Mouse (Mus musculus): Measurements from ENCODE around the gene Grip1. TPM values are rescaled to one million over a fixed set of nuclear protein-coding genes. Genes with fewer than 3 reads are reported as not detected.

Gene Grip1
- 4.3 TPM in 2 replicates for polyA plus RNA-seq (2014; fragmentation: Nextera tagmentation; extraction: Ambion mirVana)

DNA sequence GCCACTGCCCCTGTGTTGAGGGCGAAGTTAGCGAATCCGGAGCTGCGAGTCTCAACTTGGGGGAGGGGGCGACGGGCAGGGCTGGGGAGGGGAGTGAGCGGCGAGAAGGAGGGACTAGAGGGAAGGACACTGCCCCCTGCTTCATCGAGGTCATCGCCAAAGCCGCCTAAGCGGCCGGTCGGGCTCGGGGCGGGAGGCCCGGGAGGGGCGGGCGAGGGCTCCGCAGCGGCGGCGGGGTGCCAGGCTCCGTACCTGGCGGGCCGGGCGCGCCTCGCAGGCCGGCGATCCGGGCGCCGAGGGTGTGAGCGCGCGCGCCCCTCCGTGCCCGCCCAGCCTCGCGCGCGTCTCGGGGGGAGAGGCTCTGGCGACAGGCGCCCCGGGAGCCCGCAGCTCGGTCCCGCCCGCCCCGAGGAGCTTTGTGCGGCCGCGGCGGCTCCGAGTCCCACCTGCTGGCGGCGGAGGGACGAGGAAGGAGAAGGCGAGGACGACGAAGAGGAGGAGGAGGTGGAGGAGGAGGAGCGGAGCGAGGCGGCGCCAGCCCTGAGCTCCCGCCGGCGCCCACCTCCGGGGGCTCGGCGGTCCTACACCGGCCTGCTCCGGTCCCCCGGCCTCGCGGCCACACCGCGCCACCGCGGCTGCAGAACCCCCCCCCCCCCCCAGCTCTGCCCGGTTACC lies at the start of gene Grip1:
Grip1 (plus strand) TSS at position 400 of the 675 bp plus-strand sequence.
- Histone ChIP-seq H3K4me3 (ENCODE audit: low read depth, low read length) (peak within 1 kb of the TSS; percentile 68), H3K9ac (replicated peaks; ENCODE audit: low read depth, low read length) (peak within 1 kb of the TSS; percentile 64), H3K4me1 (ENCODE audit: control insufficient read depth, insufficient read depth, low read length) (peaks cover 5% of the 10 kb centered on the region; the same call in 1 of the 2 replicates), H3K4me2 (replicated peaks; ENCODE audit: low read depth, low read length) (peak within 1 kb of the TSS; percentile 97), H3K27ac (ENCODE audit: low read length) (peak within 1 kb of the TSS; percentile 52; the same call in 1 of the 2 replicates), H3K36me3 (ENCODE audit: control insufficient read depth, insufficient read depth, low read length) (no peaks in the 10 kb centered on the region), H3K27me3 (ENCODE audit: control insufficient read depth, insufficient read depth, low read length) (no peaks in the 10 kb centered on the region), H3K9me3 (ENCODE audit: control insufficient read depth, low read depth, low read length) (no peaks in the 10 kb centered on the region)
- under 1% methylated on average over 55 of the region's 84 CpGs for WGBS
- peak; percentile 83 for ATAC-seq (ENCODE audit: insufficient number of reproducible peaks, insufficient read depth, low FRiP score, low read depth)

DNA sequence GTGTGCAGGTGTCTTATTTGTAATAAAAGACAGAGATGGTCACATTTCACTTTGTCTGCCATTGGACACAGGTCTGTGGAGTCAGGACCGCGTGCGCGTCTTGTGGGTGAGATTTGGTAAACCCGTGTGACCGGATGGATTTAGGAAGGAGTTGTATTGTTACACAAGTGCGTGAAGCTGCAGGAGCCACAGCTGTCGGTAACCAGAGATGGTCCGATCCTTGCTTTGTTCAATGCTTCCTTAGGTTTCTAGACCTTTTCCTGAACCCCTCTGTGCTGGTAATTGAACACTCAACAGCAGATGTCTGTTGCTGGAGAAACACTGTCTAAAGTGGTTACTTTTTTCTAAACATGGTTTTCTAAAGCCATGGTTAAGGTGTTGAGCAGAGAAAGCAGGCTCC lies 48.5 kb upstream of the Grip1 start:
- 92% methylated on average over 9 of the region's 9 CpGs for WGBS
- no peaks in the 10 kb centered on the region for H3K36me3 ChIP-seq (ENCODE audit: control insufficient read depth, insufficient read depth, low read length)
- H3K27ac ChIP-seq (ENCODE audit: low read length), result no peak overlapping the region
- no peak overlapping the region for H3K4me2 ChIP-seq (replicated peaks; ENCODE audit: low read depth, low read length)
- no peak for ATAC-seq (ENCODE audit: insufficient number of reproducible peaks, insufficient read depth, low FRiP score, low read depth)
- no peaks in the 10 kb centered on the region for H3K9me3 ChIP-seq (ENCODE audit: control insufficient read depth, low read depth, low read length)
- H3K9ac ChIP-seq (replicated peaks; ENCODE audit: low read depth, low read length), result no peak overlapping the region
- no peak overlapping the region for H3K4me3 ChIP-seq (ENCODE audit: low read depth, low read length)
- H3K4me1 ChIP-seq (ENCODE audit: control insufficient read depth, insufficient read depth, low read length), result no peaks in the 10 kb centered on the region
- H3K27me3 ChIP-seq (ENCODE audit: control insufficient read depth, insufficient read depth, low read length), result no peaks in the 10 kb centered on the region

DNA sequence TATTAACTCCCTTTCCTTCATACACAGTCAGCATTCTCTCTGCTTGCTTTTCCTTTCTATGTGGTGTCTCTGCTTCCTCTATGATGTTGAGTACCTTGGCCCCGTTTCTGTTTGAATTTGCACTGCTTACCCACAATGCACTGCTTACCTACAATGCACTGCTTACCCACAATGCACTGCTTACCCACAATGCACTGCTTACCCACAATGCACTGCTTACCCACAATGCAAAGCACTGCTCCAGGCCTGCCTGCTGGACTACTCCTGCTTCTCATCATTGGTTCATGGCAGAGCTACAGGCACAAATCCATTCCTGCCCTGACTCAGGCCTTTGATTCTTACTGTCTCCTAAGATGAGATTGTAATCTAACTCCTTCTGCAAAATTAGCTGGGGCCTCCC lies 48.0 kb upstream of the Grip1 start:
- H3K36me3 ChIP-seq (ENCODE audit: control insufficient read depth, insufficient read depth, low read length), result no peaks in the 10 kb centered on the region
- no peak overlapping the region for H3K4me3 ChIP-seq (ENCODE audit: low read depth, low read length)
- H3K4me1 ChIP-seq (ENCODE audit: control insufficient read depth, insufficient read depth, low read length), result no peaks in the 10 kb centered on the region
- WGBS, result 76% methylated on average over 1 of the region's 1 CpGs
- H3K9me3 ChIP-seq (ENCODE audit: control insufficient read depth, low read depth, low read length), result no peaks in the 10 kb centered on the region
- no peak overlapping the region for H3K27ac ChIP-seq (ENCODE audit: low read length)
- ATAC-seq (ENCODE audit: insufficient number of reproducible peaks, insufficient read depth, low FRiP score, low read depth), result no peak
- no peaks in the 10 kb centered on the region for H3K27me3 ChIP-seq (ENCODE audit: control insufficient read depth, insufficient read depth, low read length)
- no peak overlapping the region for H3K4me2 ChIP-seq (replicated peaks; ENCODE audit: low read depth, low read length)
- no peak overlapping the region for H3K9ac ChIP-seq (replicated peaks; ENCODE audit: low read depth, low read length)

DNA sequence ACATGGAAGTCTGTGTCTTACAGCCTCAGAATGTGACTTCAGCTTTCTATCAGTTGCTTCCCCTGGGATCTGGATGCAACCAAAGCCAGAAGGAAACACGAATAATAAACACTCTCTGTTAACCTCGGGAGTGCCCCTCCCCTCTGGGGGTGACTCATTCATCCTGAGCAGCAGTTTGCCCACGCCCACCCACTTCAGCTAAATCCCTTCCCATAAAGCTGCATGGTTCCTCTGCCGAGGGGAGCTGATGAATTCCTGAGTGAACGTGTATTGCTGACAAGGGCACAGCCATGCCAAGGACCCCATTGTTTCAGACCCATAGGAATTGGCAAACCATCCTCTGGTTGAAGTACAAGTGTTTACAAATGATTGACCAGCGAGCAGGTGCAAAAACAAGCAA lies 45.3 kb upstream of the Grip1 start:
- H3K27me3 ChIP-seq (ENCODE audit: control insufficient read depth, insufficient read depth, low read length), result no peaks in the 10 kb centered on the region
- no peak overlapping the region for H3K9ac ChIP-seq (replicated peaks; ENCODE audit: low read depth, low read length)
- H3K4me1 ChIP-seq (ENCODE audit: control insufficient read depth, insufficient read depth, low read length), result no peaks in the 10 kb centered on the region
- H3K36me3 ChIP-seq (ENCODE audit: control insufficient read depth, insufficient read depth, low read length), result no peaks in the 10 kb centered on the region
- ATAC-seq (ENCODE audit: insufficient number of reproducible peaks, insufficient read depth, low FRiP score, low read depth), result no peak
- no peak overlapping the region for H3K4me3 ChIP-seq (ENCODE audit: low read depth, low read length)
- 22% methylated on average over 6 of the region's 6 CpGs for WGBS
- no peak overlapping the region for H3K4me2 ChIP-seq (replicated peaks; ENCODE audit: low read depth, low read length)
- no peaks in the 10 kb centered on the region for H3K9me3 ChIP-seq (ENCODE audit: control insufficient read depth, low read depth, low read length)
- H3K27ac ChIP-seq (ENCODE audit: low read length), result no peak overlapping the region

DNA sequence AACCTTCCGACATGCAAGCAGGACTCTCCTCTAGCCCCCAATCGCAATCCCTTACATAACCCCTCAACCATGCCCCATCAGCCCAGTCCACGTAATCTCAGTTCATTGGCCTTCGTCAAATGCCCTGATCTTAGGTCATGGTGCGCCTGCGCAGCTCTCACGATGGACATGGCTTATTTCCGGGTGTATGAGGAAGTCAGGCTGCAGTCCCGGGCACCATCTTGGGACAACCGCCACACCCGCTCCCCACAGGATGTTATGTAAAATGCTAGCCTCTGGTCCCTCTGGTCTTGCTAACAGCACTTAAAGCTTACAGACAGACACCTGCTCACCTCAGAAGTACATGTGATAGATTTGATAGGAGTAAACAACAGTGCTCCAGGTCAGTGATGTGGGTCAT lies 40.4 kb upstream of the Grip1 start:
- H3K27me3 ChIP-seq (ENCODE audit: control insufficient read depth, insufficient read depth, low read length), result no peaks in the 10 kb centered on the region
- no peak for ATAC-seq (ENCODE audit: insufficient number of reproducible peaks, insufficient read depth, low FRiP score, low read depth)
- no peak overlapping the region for H3K27ac ChIP-seq (ENCODE audit: low read length)
- H3K4me3 ChIP-seq (ENCODE audit: low read depth, low read length), result no peak overlapping the region
- no peaks in the 10 kb centered on the region for H3K36me3 ChIP-seq (ENCODE audit: control insufficient read depth, insufficient read depth, low read length)
- H3K4me2 ChIP-seq (replicated peaks; ENCODE audit: low read depth, low read length), result no peak overlapping the region
- no peak overlapping the region for H3K9ac ChIP-seq (replicated peaks; ENCODE audit: low read depth, low read length)
- WGBS, result 93% methylated on average over 11 of the region's 11 CpGs
- no peaks in the 10 kb centered on the region for H3K9me3 ChIP-seq (ENCODE audit: control insufficient read depth, low read depth, low read length)
- no peaks in the 10 kb centered on the region for H3K4me1 ChIP-seq (ENCODE audit: control insufficient read depth, insufficient read depth, low read length)

DNA sequence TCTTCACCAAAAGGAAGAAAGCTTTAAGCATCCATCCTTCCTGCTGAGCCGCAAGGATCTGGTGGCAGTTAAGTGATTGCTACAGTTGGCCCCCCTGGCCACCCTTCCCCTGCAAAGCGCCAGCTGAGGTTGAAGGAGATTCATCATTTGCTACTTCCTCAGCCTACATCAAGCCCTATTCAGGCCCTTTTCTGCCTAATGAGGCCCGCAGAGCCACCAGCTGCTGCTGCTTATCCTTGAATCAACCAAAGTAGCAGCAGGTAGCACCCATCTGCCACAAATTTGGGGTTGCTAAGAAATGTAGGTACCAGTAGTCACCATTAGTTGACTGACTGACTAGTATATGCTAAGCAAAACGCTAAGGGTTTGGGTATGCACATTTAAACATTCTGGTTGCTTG lies 38.5 kb upstream of the Grip1 start:
- H3K4me3 ChIP-seq (ENCODE audit: low read depth, low read length), result no peak overlapping the region
- no peaks in the 10 kb centered on the region for H3K4me1 ChIP-seq (ENCODE audit: control insufficient read depth, insufficient read depth, low read length)
- H3K9ac ChIP-seq (replicated peaks; ENCODE audit: low read depth, low read length), result no peak overlapping the region
- H3K27me3 ChIP-seq (ENCODE audit: control insufficient read depth, insufficient read depth, low read length), result no peaks in the 10 kb centered on the region
- no peak overlapping the region for H3K4me2 ChIP-seq (replicated peaks; ENCODE audit: low read depth, low read length)
- 51% methylated on average over 4 of the region's 4 CpGs for WGBS
- no peak for ATAC-seq (ENCODE audit: insufficient number of reproducible peaks, insufficient read depth, low FRiP score, low read depth)
- H3K27ac ChIP-seq (ENCODE audit: low read length), result no peak overlapping the region
- no peaks in the 10 kb centered on the region for H3K36me3 ChIP-seq (ENCODE audit: control insufficient read depth, insufficient read depth, low read length)
- no peaks in the 10 kb centered on the region for H3K9me3 ChIP-seq (ENCODE audit: control insufficient read depth, low read depth, low read length)

DNA sequence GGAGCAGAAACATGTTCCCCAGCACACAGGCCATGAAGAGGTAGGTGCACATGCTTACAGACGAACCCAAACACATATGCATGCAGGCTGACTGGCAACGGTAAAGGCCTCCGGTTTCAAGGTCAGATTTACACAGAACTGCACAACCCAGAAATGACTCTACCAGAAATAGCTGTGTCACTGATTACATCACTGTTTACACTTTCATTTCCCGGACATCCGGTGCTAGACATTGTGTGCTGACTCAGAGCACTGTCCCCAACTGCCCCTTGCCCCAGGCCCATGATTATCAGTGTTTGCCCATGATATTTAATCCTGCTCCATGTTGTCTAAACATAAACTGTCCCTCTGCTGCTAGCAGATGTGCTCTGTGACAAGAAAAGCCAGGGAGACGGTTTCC lies 32.2 kb upstream of the Grip1 start:
- no peak overlapping the region for H3K4me2 ChIP-seq (replicated peaks; ENCODE audit: low read depth, low read length)
- H3K9me3 ChIP-seq (ENCODE audit: control insufficient read depth, low read depth, low read length), result no peaks in the 10 kb centered on the region
- H3K27ac ChIP-seq (ENCODE audit: low read length), result no peak overlapping the region
- no peaks in the 10 kb centered on the region for H3K4me1 ChIP-seq (ENCODE audit: control insufficient read depth, insufficient read depth, low read length)
- no peaks in the 10 kb centered on the region for H3K36me3 ChIP-seq (ENCODE audit: control insufficient read depth, insufficient read depth, low read length)
- no peaks in the 10 kb centered on the region for H3K27me3 ChIP-seq (ENCODE audit: control insufficient read depth, insufficient read depth, low read length)
- H3K9ac ChIP-seq (replicated peaks; ENCODE audit: low read depth, low read length), result no peak overlapping the region
- no peak overlapping the region for H3K4me3 ChIP-seq (ENCODE audit: low read depth, low read length)
- 0 out of 2 replicates have a peak, but pooled peaks have one; percentile 23 for ATAC-seq (ENCODE audit: insufficient number of reproducible peaks, insufficient read depth, low FRiP score, low read depth)
- WGBS, result 38% methylated on average over 6 of the region's 6 CpGs

DNA sequence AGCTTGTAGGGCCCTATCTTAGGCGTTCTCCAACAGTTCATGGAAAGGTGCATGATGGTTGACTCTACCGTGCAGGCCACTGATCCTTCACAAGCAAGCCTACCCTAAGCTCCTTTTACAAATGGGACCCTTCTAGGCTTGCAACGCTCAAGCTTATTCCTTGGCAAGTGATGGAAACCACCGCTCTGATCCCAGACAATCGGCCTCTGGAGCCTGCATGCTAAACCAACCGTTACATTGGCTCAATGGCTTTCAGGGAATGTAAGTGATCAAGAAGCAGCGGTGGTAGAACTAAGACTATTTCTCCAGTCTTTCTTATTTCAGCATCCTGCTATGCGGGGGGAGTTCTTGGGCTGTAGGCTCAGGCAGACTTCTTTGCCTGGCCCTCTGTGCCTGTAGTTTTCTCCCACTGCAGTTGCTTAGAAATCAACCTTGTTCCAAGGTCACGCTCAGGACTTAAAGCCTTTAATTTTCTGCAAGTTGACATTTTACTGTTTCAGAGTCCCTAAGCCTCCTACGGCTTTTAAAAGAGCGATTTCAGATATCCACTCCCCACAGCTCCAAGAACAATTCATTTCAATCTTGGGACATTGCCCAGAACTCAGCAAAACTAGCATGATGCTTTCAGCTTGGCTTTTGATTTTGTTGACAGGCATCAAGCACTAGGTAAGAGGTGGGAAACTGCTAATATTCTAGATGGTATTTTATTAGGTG lies 29.7 kb upstream of the Grip1 start:
- Histone ChIP-seq H3K9ac (replicated peaks; ENCODE audit: low read depth, low read length) (no peak overlapping the region), H3K4me3 (ENCODE audit: low read depth, low read length) (no peak overlapping the region), H3K27me3 (ENCODE audit: control insufficient read depth, insufficient read depth, low read length) (no peaks in the 10 kb centered on the region), H3K4me1 (ENCODE audit: control insufficient read depth, insufficient read depth, low read length) (no peaks in the 10 kb centered on the region), H3K4me2 (replicated peaks; ENCODE audit: low read depth, low read length) (no peak overlapping the region), H3K36me3 (ENCODE audit: control insufficient read depth, insufficient read depth, low read length) (no peaks in the 10 kb centered on the region), H3K27ac (ENCODE audit: low read length) (no peak overlapping the region), H3K9me3 (ENCODE audit: control insufficient read depth, low read depth, low read length) (no peaks in the 10 kb centered on the region)
- 82% methylated on average over 11 of the region's 11 CpGs for WGBS
- no peak for ATAC-seq (ENCODE audit: insufficient number of reproducible peaks, insufficient read depth, low FRiP score, low read depth)
